Mouse (Mus musculus) macrophage (primary cell): ENCODE results near the gene Exoc2. TPM values are rescaled to one million over a fixed set of nuclear protein-coding genes. Genes with fewer than 3 reads are reported as not detected.

Experiments
- H3K27ac ChIP-seq: fragments of 350-480 bp; formaldehyde crosslinking; 2 replicates; pipeline ENCODE4 v1.9.0; 2021
- H3K36me3 ChIP-seq: fragments of 350-480 bp; formaldehyde crosslinking; 2 replicates; pipeline ENCODE4 v1.9.0; 2021; ENCODE audit errors: inconsistent target
- H3K4me3 ChIP-seq: fragments of 350-480 bp; formaldehyde crosslinking; 2 replicates; pipeline ENCODE4 v1.9.0; 2021; ENCODE audit errors: inconsistent target
- H3K79me2 ChIP-seq: fragments of 350-480 bp; formaldehyde crosslinking; 2 replicates; pipeline ENCODE4 v1.9.0; 2021; ENCODE audit errors: inconsistent target
- WGBS: methylation state at CpG from one replicate; pipeline ENCODE4 v1.1.7; 2026; ENCODE audit warnings: inconsistent platforms; ENCODE audit not compliant: missing documents; 5-methylcytosine and 5-hydroxymethylcytosine counted together
- polyA plus RNA-seq: library from polyadenylated mRNA; stranded (reverse); fragments of 250-400 nt; gene quantifications from 3 replicates; pipeline ENCODE4 v1.2.4, GENCODE M21; 2018; ENCODE audit warnings: inconsistent platforms

Gene Exoc2
- polyA plus RNA-seq, 1 experiment from 2014 or later, result 30.4 TPM

GRCm38 (mm10) chr13:30781905-30782304 is 192.0 kb downstream of the Exoc2 start:
- Histone ChIP-seq H3K36me3 (no peaks in the 10 kb centered on the region), H3K4me3 (no peak overlapping the region), H3K79me2 (no peaks in the 10 kb centered on the region), H3K27ac (no peak overlapping the region)
- 73% methylated on average over 2 of the region's 2 CpGs for WGBS

GRCm38 (mm10) chr13:30777678-30778179 is 196.2 kb downstream of the Exoc2 start:
- H3K27ac ChIP-seq, result no peak overlapping the region
- H3K4me3 ChIP-seq, result no peak overlapping the region
- H3K79me2 ChIP-seq, result no peaks in the 10 kb centered on the region
- WGBS, result 61% methylated on average over 11 of the region's 11 CpGs
- no peaks in the 10 kb centered on the region for H3K36me3 ChIP-seq

GRCm38 (mm10) chr13:30776021-30776420 is 197.9 kb downstream of the Exoc2 start:
- no peaks in the 10 kb centered on the region for H3K36me3 ChIP-seq

GRCm38 (mm10) chr13:30767477-30768127 is 206.3 kb downstream of the Exoc2 start:
- 76% methylated on average over 6 of the region's 6 CpGs for WGBS
- no peaks in the 10 kb centered on the region for H3K79me2 ChIP-seq
- H3K36me3 ChIP-seq, result no peaks in the 10 kb centered on the region
- peak overlapping the region; percentile 52 for H3K27ac ChIP-seq
- no peak overlapping the region for H3K4me3 ChIP-seq

More at GRCm38 (mm10) chr13:30776021-30776420, 197.9 kb downstream of the Exoc2 start:
- WGBS, result 32% methylated on average over 2 of the region's 2 CpGs
- Histone ChIP-seq H3K79me2 (no peaks in the 10 kb centered on the region), H3K4me3 (no peak overlapping the region), H3K27ac (no peak overlapping the region)

GRCm38 (mm10) chr13:30766636-30767476 is 207.0 kb downstream of the Exoc2 start:
- Histone ChIP-seq H3K79me2 (no peaks in the 10 kb centered on the region), H3K4me3 (no peak overlapping the region), H3K36me3 (no peaks in the 10 kb centered on the region), H3K27ac (peak overlapping the region; percentile 66)
- WGBS, result 49% methylated on average over 5 of the region's 5 CpGs

- no peak overlapping the region for H3K27ac ChIP-seq
- H3K36me3 ChIP-seq, result no peaks in the 10 kb centered on the region
- 77% methylated on average over 5 of the region's 5 CpGs for WGBS
- H3K4me3 ChIP-seq, result no peak overlapping the region
- no peaks in the 10 kb centered on the region for H3K79me2 ChIP-seq
Observed at GRCm38 (mm10) chr13:30765906-30766305, 208.0 kb downstream of the Exoc2 start.

GRCm38 (mm10) chr13:30764014-30764740 is 209.7 kb downstream of the Exoc2 start:
- WGBS, result 75% methylated on average over 8 of the region's 8 CpGs
- Histone ChIP-seq H3K36me3 (no peaks in the 10 kb centered on the region), H3K79me2 (no peaks in the 10 kb centered on the region), H3K4me3 (no peak overlapping the region), H3K27ac (no peak overlapping the region)

Other genes with a start within 250 kb of the Exoc2 start
- gene Irf4, start 224.9 kb downstream of the Exoc2 start, polyA plus RNA-seq, result 0.88 to 1.5 TPM (median 1.2 TPM) in 3 replicates
- gene Hus1b, start 26.3 kb downstream of the Exoc2 start, polyA plus RNA-seq, result not detected in 3 replicates
- gene Gm5447, start 111 bp upstream of the Exoc2 start, polyA plus RNA-seq, result not detected in 3 replicates